Comparison of ENCODE assay signal across 8 mouse cellular contexts in the genomic region with DNA sequence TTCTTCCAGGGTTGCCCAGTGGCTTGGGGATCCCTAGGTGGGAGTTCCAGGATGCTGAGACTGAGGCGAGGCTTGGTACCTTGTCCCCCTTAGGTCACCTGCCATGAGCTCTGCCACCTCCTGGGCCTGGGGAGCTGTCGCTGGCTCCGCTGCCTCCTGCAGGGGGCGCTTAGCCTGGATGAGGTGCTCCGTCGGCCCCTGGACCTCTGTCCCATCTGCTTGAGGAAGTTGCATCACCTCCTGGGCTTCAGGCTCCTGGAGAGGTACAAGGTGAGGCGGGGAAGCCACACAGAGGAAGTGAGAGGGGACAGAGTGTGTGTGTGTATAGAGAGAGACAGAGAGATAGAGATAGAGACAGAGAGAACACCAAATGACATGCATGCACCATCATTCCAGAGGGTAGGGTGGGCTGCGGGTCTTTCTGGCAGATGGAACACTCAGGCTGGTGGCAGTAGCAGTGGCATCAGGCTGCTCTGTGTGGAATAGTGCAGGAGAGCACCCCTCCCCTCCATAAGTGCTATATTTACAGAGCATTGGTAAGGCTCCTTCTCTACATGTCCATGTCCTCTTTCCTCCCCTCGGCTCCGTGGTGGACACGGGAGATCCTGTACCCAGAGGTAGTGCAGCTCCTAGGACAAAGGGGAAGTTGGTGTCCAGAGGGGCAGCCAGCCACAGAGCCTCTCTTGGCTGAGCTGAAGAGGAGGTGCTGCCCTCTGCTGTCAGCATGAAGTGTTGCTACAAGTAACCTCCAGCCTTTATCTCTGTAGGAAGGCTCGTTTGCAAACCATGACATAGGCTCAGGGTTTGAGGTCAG. TPM values are rescaled to one million over a fixed set of nuclear protein-coding genes. Genes with fewer than 3 reads are reported as not detected.
A peak's percentile ranks its signal among the peaks of the same experiment; 100 is the strongest.
DNase-seq lines count a peak whose midpoint lies in the region; ATAC-seq and TF ChIP-seq lines count a peak whose summit lies in the region.

No protein-coding gene starts in this region.

- TF ChIP-seq CTCF in ES-Bruce4 (IDR thresholded peaks at IDR 0.05; ENCODE audit: low read depth, low read length): peak; percentile 93
- peak; percentile 91 for TF ChIP-seq CTCF in lung, adult 2 months (IDR thresholded peaks at IDR 0.05; ENCODE audit: insufficient read depth, low read length)

- no peaks in the 10 kb centered on the region for H3K4me1 ChIP-seq in ES-Bruce4 (ENCODE audit: control insufficient read depth, insufficient read depth, low read length)
- H3K4me1 ChIP-seq in forebrain, embryonic 11.5 days (replicated peaks; ENCODE audit: control insufficient read depth, insufficient read depth, low read length): no peaks in the 10 kb centered on the region
- H3K4me1 ChIP-seq in lung, adult 2 months (ENCODE audit: control insufficient read depth, insufficient read depth, low read length): peaks cover 8% of the 10 kb centered on the region; the same call in 1 of the 2 replicates
- H3K4me1 ChIP-seq in neural tube, embryonic 15.5 days: peaks cover 13% of the 10 kb centered on the region

- peak overlapping the region; percentile 28 for H3K4me2 ChIP-seq in forebrain, embryonic 11.5 days (ENCODE audit: low read depth, low read length, severe bottlenecking)
- peak overlapping the region; percentile 43 for H3K4me2 ChIP-seq in neural tube, embryonic 15.5 days

- peak overlapping the region; percentile 29; the same call in 1 of the 2 replicates for H3K9ac ChIP-seq in ES-Bruce4 (ENCODE audit: low read depth, poor library complexity, severe bottlenecking)
- H3K9ac ChIP-seq in forebrain, embryonic 11.5 days (ENCODE audit: low read length): peak overlapping the region; percentile 55
- H3K9ac ChIP-seq in neural tube, embryonic 15.5 days (replicated peaks): peak overlapping the region; percentile 31; the same call in 1 of the 2 replicates

- TF ChIP-seq EP300 in ES-Bruce4 (IDR thresholded peaks at IDR 0.05; ENCODE audit: insufficient read depth, low read depth, low read length): 0 out of 2 replicates have a peak, but pooled peaks have one; percentile 10

- no peaks in the 10 kb centered on the region for H3K27me3 ChIP-seq in ES-Bruce4 (ENCODE audit: control insufficient read depth, insufficient read depth, low read length, poor library complexity, severe bottlenecking)
- no peaks in the 10 kb centered on the region for H3K27me3 ChIP-seq in forebrain, embryonic 11.5 days (ENCODE audit: control insufficient read depth, insufficient read depth, low read length)
- no peaks in the 10 kb centered on the region for H3K27me3 ChIP-seq in neural tube, embryonic 15.5 days (replicated peaks)

- DNase-seq in c-Kit-positive CD71-positive TER-119-positive erythroid progenitor cells, embryonic 14.5 days (ENCODE audit: low spot score): peak; percentile 69
- DNase-seq in forebrain, embryonic 11.5 days (ENCODE audit: low spot score): peak; percentile 84
- peak; percentile 83 to 87 for DNase-seq in heart, postnatal 10 days
- DNase-seq in kidney, postnatal 36 days: peak; percentile 84 to 91
- DNase-seq in lung, adult 2 months: peak; percentile 69
- peak; percentile 60 for DNase-seq in testis, postnatal 14 days (ENCODE audit: low spot score)

- TF ChIP-seq POLR2A in ES-Bruce4 (IDR thresholded peaks at IDR 0.05; ENCODE audit: insufficient read depth, low read length): no peak
- peak; percentile 16; the same call in 1 of the 2 replicates for TF ChIP-seq POLR2A in lung, adult 2 months (IDR thresholded peaks at IDR 0.05; ENCODE audit: borderline replicate concordance, extremely low read depth, low read depth, low read length)

- 25% methylated on average over 12 of the region's 12 CpGs for WGBS in forebrain, embryonic 11.5 days
- WGBS in lung, adult 2 months: 8% methylated on average over 12 of the region's 12 CpGs
- 20% methylated on average over 12 of the region's 12 CpGs for WGBS in neural tube, embryonic 15.5 days

- ATAC-seq in forebrain, embryonic 11.5 days (replicated peaks; ENCODE audit: low FRiP score): peak; percentile 83
- ATAC-seq in neural tube, embryonic 15.5 days (ENCODE audit: low FRiP score): peak; percentile 75

- H3K27ac ChIP-seq in ES-Bruce4 (ENCODE audit: insufficient read depth, low read length): no peak overlapping the region
- H3K27ac ChIP-seq in forebrain, embryonic 11.5 days (ENCODE audit: low read depth, low read length): no peak overlapping the region
- H3K27ac ChIP-seq in neural tube, embryonic 15.5 days (replicated peaks): peak overlapping the region; percentile 2; the same call in 1 of the 2 replicates

- no peaks in the 10 kb centered on the region for H3K9me3 ChIP-seq in ES-Bruce4 (replicated peaks; ENCODE audit: control insufficient read depth, insufficient read depth, low read length, poor library complexity, severe bottlenecking)
- no peaks in the 10 kb centered on the region; the same call in 1 of the 2 replicates for H3K9me3 ChIP-seq in forebrain, embryonic 11.5 days (ENCODE audit: control insufficient read depth, low read length)
- no peaks in the 10 kb centered on the region; the same call in 1 of the 2 replicates for H3K9me3 ChIP-seq in neural tube, embryonic 15.5 days (replicated peaks)

- H3K36me3 ChIP-seq in ES-Bruce4 (ENCODE audit: control insufficient read depth, insufficient read depth, low read length, poor library complexity, severe bottlenecking): no peaks in the 10 kb centered on the region
- no peaks in the 10 kb centered on the region for H3K36me3 ChIP-seq in forebrain, embryonic 11.5 days (ENCODE audit: control insufficient read depth, insufficient read depth, low read length)
- 0 out of 2 replicates have a peak, but pooled peaks cover 4% of the 10 kb centered on the region for H3K36me3 ChIP-seq in neural tube, embryonic 15.5 days

- peak overlapping the region; percentile 65 for H3K4me3 ChIP-seq in ES-Bruce4 (ENCODE audit: low read depth, low read length)
- peak overlapping the region; percentile 3; the same call in 1 of the 2 replicates for H3K4me3 ChIP-seq in forebrain, embryonic 11.5 days (ENCODE audit: low read depth, low read length)
- peak overlapping the region; percentile 59 for H3K4me3 ChIP-seq in lung, adult 2 months (replicated peaks; ENCODE audit: extremely low read depth, low read depth, low read length)
- peak overlapping the region; percentile 9 for H3K4me3 ChIP-seq in neural tube, embryonic 15.5 days (replicated peaks)

- intact Hi-C loops in heart, postnatal 10 days (cut with DNase I): loop anchor here (2.0 to 5.0 kb wide), 2 partner anchors 38 to 212 kb away; no protein-coding TSS in a partner anchor

RNA-seq across cellular contexts. Expression of a gene that starts 25.3 kb away (rescaled TPM):
- 0.60 and 0.64 TPM in 2 replicates for polyA plus RNA-seq in ES-Bruce4 (2011; ENCODE audit: insufficient read depth, insufficient read length, low read depth, missing spikeins)
- polyA plus RNA-seq in forebrain, embryonic 11.5 days (2014; fragmentation: Nextera tagmentation; extraction: Ambion mirVana): 0.93 and 0.96 TPM in 2 replicates
- total RNA-seq in heart, postnatal 10 days (2021): under 1 TPM; 0.74 to 0.84 TPM
- 13.3 and 14.8 TPM in 2 replicates for polyA plus RNA-seq in lung, adult 2 months (2012; rRNA removed)
- polyA plus RNA-seq in neural tube, embryonic 15.5 days (2015; fragmentation: Nextera tagmentation; extraction: Ambion mirVana): 3.5 and 3.8 TPM in 2 replicates

RNA-seq across cellular contexts. Expression of a gene that starts 44.5 kb away (rescaled TPM):
- polyA plus RNA-seq in ES-Bruce4 (2011; ENCODE audit: insufficient read depth, insufficient read length, low read depth, missing spikeins): 9.3 and 9.6 TPM in 2 replicates
- 17.0 and 17.1 TPM in 2 replicates for polyA plus RNA-seq in forebrain, embryonic 11.5 days (2014; fragmentation: Nextera tagmentation; extraction: Ambion mirVana)
- 10 to 100 TPM in 1 of 2 experiments, 1 to 10 TPM in 1; 9.6 to 10.8 TPM for total RNA-seq in heart, postnatal 10 days (2021)
- polyA plus RNA-seq in lung, adult 2 months (2012; rRNA removed): 31.6 and 31.7 TPM in 2 replicates
- polyA plus RNA-seq in neural tube, embryonic 15.5 days (2015; fragmentation: Nextera tagmentation; extraction: Ambion mirVana): 25.9 and 26.9 TPM in 2 replicates

RNA-seq across cellular contexts. Expression of a gene that starts 47.1 kb away (rescaled TPM):
- 11.0 and 16.9 TPM in 2 replicates for polyA plus RNA-seq in ES-Bruce4 (2011; ENCODE audit: insufficient read depth, insufficient read length, low read depth, missing spikeins)
- polyA plus RNA-seq in forebrain, embryonic 11.5 days (2014; fragmentation: Nextera tagmentation; extraction: Ambion mirVana): 28.6 and 31.0 TPM in 2 replicates
- 10 to 100 TPM; 10.5 to 10.9 TPM for total RNA-seq in heart, postnatal 10 days (2021)
- polyA plus RNA-seq in lung, adult 2 months (2012; rRNA removed): 17.2 and 21.8 TPM in 2 replicates
- 25.5 and 26.2 TPM in 2 replicates for polyA plus RNA-seq in neural tube, embryonic 15.5 days (2015; fragmentation: Nextera tagmentation; extraction: Ambion mirVana)

Comparison
In these comparisons a context has a peak if more than half of its experiments do, and no peak if none do; other contexts are left out.
1. H3K4me3 ChIP-seq: peak in every context shown above with its lines; median percentile 65 in ES-Bruce4; 59 in lung, adult 2 months; 9 in neural tube, embryonic 15.5 days; 3 in forebrain, embryonic 11.5 days.